Comparison of ENCODE assay signal across 15 mouse cellular contexts in the genomic region with DNA sequence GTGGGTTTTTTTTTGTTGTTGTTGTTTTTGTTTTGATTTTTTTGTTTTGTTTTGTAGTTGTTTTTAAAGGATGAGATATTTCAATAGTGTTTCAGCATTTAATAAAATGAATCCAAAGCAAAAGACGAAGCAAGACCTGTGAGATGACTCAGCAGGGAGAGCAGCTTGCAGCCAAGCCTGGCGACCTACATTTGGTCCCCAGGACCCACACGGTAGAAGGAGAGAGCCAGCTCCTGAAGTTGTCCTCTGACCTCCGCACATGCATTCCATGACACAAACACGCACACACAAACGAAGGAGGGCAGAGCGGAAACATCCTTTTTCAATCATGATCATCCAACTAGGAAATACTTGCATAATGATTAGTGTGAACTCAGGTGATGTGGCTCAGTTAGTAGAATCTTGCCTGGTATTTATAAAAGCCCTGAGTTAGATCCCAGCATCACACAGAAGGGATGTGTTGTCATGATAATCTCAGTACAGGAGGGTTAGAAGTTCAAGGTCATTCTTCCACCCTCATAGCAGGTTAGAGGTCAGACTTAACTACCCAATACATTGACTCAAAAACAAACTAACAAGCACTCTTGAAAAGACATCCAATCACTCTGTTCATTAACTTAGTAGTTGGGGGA.
DNase-seq lines count a peak whose midpoint lies in the region; ATAC-seq and TF ChIP-seq lines count a peak whose summit lies in the region.
"Had no signal": no experiment of that assay in that cellular context is flagged by ENCODE, and none has a peak within 500 bp of the region (broad histone marks: within the 10 kb centered on the region; RNA-seq: fewer than 3 reads in every experiment).

No protein-coding gene starts in this region.

- 81% methylated on average over 7 of the region's 7 CpGs for WGBS in midbrain, embryonic 13.5 days
- WGBS in midbrain, embryonic 10.5 days, result 91% methylated on average over 7 of the region's 7 CpGs
- 55% methylated on average over 7 of the region's 7 CpGs for WGBS in olfactory bulb, adult 2 months

- peak; percentile 65; the same call in 1 of the 2 replicates for ATAC-seq in cerebellum, adult (ENCODE audit: insufficient number of reproducible peaks, low FRiP score, low TSS enrichment)
- ATAC-seq in midbrain, embryonic 13.5 days, result no peak

- no peak for TF ChIP-seq POLR2A in olfactory bulb, adult 2 months (IDR thresholded peaks at IDR 0.05; ENCODE audit: insufficient read depth, low read depth, low read length)

- H3K4me2 ChIP-seq in midbrain, embryonic 13.5 days (replicated peaks), result no peak overlapping the region
- H3K4me2 ChIP-seq: embryonic facial prominence, embryonic 13.5 days; heart, embryonic 11.5 days; kidney, embryonic 15.5 days; neural tube, embryonic 12.5 days had no signal

- DNase-seq in cerebellum, postnatal 4 days (ENCODE audit: low spot score in 2 of 2), result no peak
- DNase-seq in midbrain, embryonic 10.5 days (ENCODE audit: low spot score), result no peak
- peak; percentile 54 to 66 for DNase-seq in cerebellum, postnatal 10 days
- no peak for DNase-seq in ovary, postnatal 36 days (ENCODE audit: low spot score)
- no peak for DNase-seq in ovary, adult 18-20 months (ENCODE audit: low spot score)
- DNase-seq: lung, adult 2 months; right cerebral cortex, postnatal 25 days had no signal

- H3K27ac ChIP-seq in midbrain, embryonic 13.5 days, result peak overlapping the region; percentile 40
- no peak overlapping the region for H3K27ac ChIP-seq in midbrain, embryonic 10.5 days (replicated peaks)
- 0 out of 2 replicates have a peak overlapping the region, but pooled peaks have one; percentile 26 for H3K27ac ChIP-seq in olfactory bulb, adult 2 months (ENCODE audit: insufficient read depth, low read depth, low read length)
- H3K27ac ChIP-seq: embryonic facial prominence, embryonic 13.5 days; kidney, embryonic 15.5 days; neural tube, embryonic 12.5 days had no signal

- peaks cover 22% of the 10 kb centered on the region for H3K4me1 ChIP-seq in midbrain, embryonic 13.5 days (replicated peaks)
- peaks cover 8% of the 10 kb centered on the region for H3K4me1 ChIP-seq in midbrain, embryonic 10.5 days
- H3K4me1 ChIP-seq in olfactory bulb, adult 2 months (ENCODE audit: control insufficient read depth, insufficient read depth, low read length), result peaks cover 6% of the 10 kb centered on the region
- H3K4me1 ChIP-seq: megakaryocyte, embryonic 14.5 days had no signal

- no peak for TF ChIP-seq CTCF in olfactory bulb, adult 2 months (IDR thresholded peaks at IDR 0.05; ENCODE audit: insufficient read depth, low read depth, low read length)

- H3K27me3 ChIP-seq in midbrain, embryonic 13.5 days, result no peaks in the 10 kb centered on the region
- H3K27me3 ChIP-seq in midbrain, embryonic 10.5 days (ENCODE audit: low read depth, poor library complexity, severe bottlenecking), result no peaks in the 10 kb centered on the region
- H3K27me3 ChIP-seq: embryonic facial prominence, embryonic 13.5 days; kidney, embryonic 15.5 days; megakaryocyte, embryonic 14.5 days; neural tube, embryonic 12.5 days had no signal

- peaks cover 14% of the 10 kb centered on the region for H3K36me3 ChIP-seq in midbrain, embryonic 13.5 days
- H3K36me3 ChIP-seq in midbrain, embryonic 10.5 days, result no peaks in the 10 kb centered on the region
- H3K36me3 ChIP-seq: embryonic facial prominence, embryonic 13.5 days; kidney, embryonic 15.5 days; neural tube, embryonic 12.5 days had no signal

- no peak overlapping the region for H3K4me3 ChIP-seq in midbrain, embryonic 13.5 days (replicated peaks)
- no peak overlapping the region for H3K4me3 ChIP-seq in midbrain, embryonic 10.5 days
- H3K4me3 ChIP-seq in olfactory bulb, adult 2 months (ENCODE audit: insufficient read depth, low read depth, low read length), result no peak overlapping the region
- H3K4me3 ChIP-seq: embryonic facial prominence, embryonic 13.5 days; kidney, embryonic 15.5 days; megakaryocyte, embryonic 14.5 days; neural tube, embryonic 12.5 days had no signal

- no peak overlapping the region for H3K9ac ChIP-seq in midbrain, embryonic 13.5 days (replicated peaks)
- H3K9ac ChIP-seq: embryonic facial prominence, embryonic 13.5 days; kidney, embryonic 15.5 days; neural tube, embryonic 12.5 days had no signal

- no peaks in the 10 kb centered on the region for H3K9me3 ChIP-seq in midbrain, embryonic 13.5 days
- H3K9me3 ChIP-seq in midbrain, embryonic 10.5 days (replicated peaks), result no peaks in the 10 kb centered on the region
- H3K9me3 ChIP-seq: embryonic facial prominence, embryonic 13.5 days; kidney, embryonic 15.5 days; neural tube, embryonic 12.5 days had no signal

Comparison
In these comparisons a context has a peak if more than half of its experiments do, and no peak if none do; other contexts are left out.
1. DNase-seq: peak in cerebellum, postnatal 10 days (2 of 2); none in cerebellum, postnatal 4 days (0 of 2), midbrain, embryonic 10.5 days (single experiment), ovary, postnatal 36 days (single experiment) and ovary, adult 18-20 months (single experiment).